Mouse (Mus musculus) layer of hippocampus, adult 2 months (tissue): ENCODE measurements around the gene Grsf1. TPM values are rescaled to one million over a fixed set of nuclear protein-coding genes. Genes with fewer than 3 reads are reported as not detected.

Experiments used
- DNase-seq, 2 experiments: peaks; one replicate each; pipeline ENCODE4 v3.0.0; 2022; ENCODE audit warnings: low spot score in 2 of 2
- H3K27ac ChIP-seq: fragments of 200-600 bp; 2 replicates; pipeline ENCODE4 v1.8.1; 2022
- H3K4me3 ChIP-seq: fragments of 200-600 bp; 2 replicates; pipeline ENCODE4 v1.8.1; 2022; ENCODE audit warnings: mild to moderate bottlenecking
- CTCF ChIP-seq: fragments of 200-600 bp; conservative IDR thresholded peaks from 2 replicates; pipeline ENCODE4 v1.8.1; 2022; ENCODE audit warnings: antibody characterized with exemption, mild to moderate bottlenecking, moderate library complexity
- total RNA-seq, 2 experiments: library from RNA; stranded (reverse); gene quantifications; 2 replicates each; pipeline ENCODE4 v1.2.3; 2021

The Grsf1 gene
- total RNA-seq, 2 experiments from 2014 or later, result 87.2 to 95.2 TPM

- Histone ChIP-seq H3K27ac (no peak overlapping the region), H3K4me3 (no peak overlapping the region)
- no peak for DNase-seq
- TF ChIP-seq CTCF, result no peak
Measured at GRCm38 (mm10) chr5:88684226-88684625, 8.3 kb upstream of the Grsf1 start.

GRCm38 (mm10) chr5:88683706-88684105 is 7.7 kb upstream of the Grsf1 start:
- Histone ChIP-seq H3K27ac (no peak overlapping the region), H3K4me3 (no peak overlapping the region)
- TF ChIP-seq CTCF, result no peak
- DNase-seq, result no peak

GRCm38 (mm10) chr5:88680567-88680966 is 4.6 kb upstream of the Grsf1 start:
- no peak for DNase-seq
- no peak for TF ChIP-seq CTCF
- no peak overlapping the region for H3K27ac ChIP-seq
- H3K4me3 ChIP-seq, result no peak overlapping the region

- DNase-seq, result no peak
- no peak overlapping the region for H3K4me3 ChIP-seq
- TF ChIP-seq CTCF, result no peak
Measured at GRCm38 (mm10) chr5:88679341-88679740, 3.4 kb upstream of the Grsf1 start.

GRCm38 (mm10) chr5:88678929-88679328 is 3.0 kb upstream of the Grsf1 start:
- no peak overlapping the region for H3K27ac ChIP-seq
- no peak overlapping the region for H3K4me3 ChIP-seq
- DNase-seq, result no peak
- no peak for TF ChIP-seq CTCF

More at GRCm38 (mm10) chr5:88679341-88679740, 3.4 kb upstream of the Grsf1 start:
- no peak overlapping the region for H3K27ac ChIP-seq

- DNase-seq, result no peak
- H3K4me3 ChIP-seq, result peak overlapping the region; percentile 81
- peak overlapping the region; percentile 97 for H3K27ac ChIP-seq
- no peak for TF ChIP-seq CTCF
Measured at GRCm38 (mm10) chr5:88674703-88675442, 1.1 kb downstream of the Grsf1 start.

GRCm38 (mm10) chr5:88663875-88664274 is 12.1 kb downstream of the Grsf1 start:
- Histone ChIP-seq H3K27ac (no peak overlapping the region), H3K4me3 (no peak overlapping the region)
- no peak for TF ChIP-seq CTCF
- no peak for DNase-seq

- TF ChIP-seq CTCF, result no peak
- Histone ChIP-seq H3K27ac (no peak overlapping the region), H3K4me3 (no peak overlapping the region)
- DNase-seq, result no peak
Measured at GRCm38 (mm10) chr5:88663151-88663550, 12.8 kb downstream of the Grsf1 start.

- Histone ChIP-seq H3K27ac (no peak overlapping the region), H3K4me3 (no peak overlapping the region)
- no peak for DNase-seq
- TF ChIP-seq CTCF, result no peak
Measured at GRCm38 (mm10) chr5:88657868-88658267, 18.1 kb downstream of the Grsf1 start.

- DNase-seq, result no peak
- no peak for TF ChIP-seq CTCF
- no peak overlapping the region for H3K27ac ChIP-seq
- no peak overlapping the region for H3K4me3 ChIP-seq
Measured at GRCm38 (mm10) chr5:88652589-88652988, 23.4 kb downstream of the Grsf1 start.

GRCm38 (mm10) chr5:88649250-88650173 is 26.5 kb downstream of the Grsf1 start:
- no peak overlapping the region for H3K4me3 ChIP-seq
- TF ChIP-seq CTCF, result no peak
- no peak for DNase-seq
- H3K27ac ChIP-seq, result no peak overlapping the region

- DNase-seq, result no peak
- no peak overlapping the region for H3K27ac ChIP-seq
- H3K4me3 ChIP-seq, result no peak overlapping the region
- TF ChIP-seq CTCF, result no peak
Measured at GRCm38 (mm10) chr5:88645405-88645804, 30.6 kb downstream of the Grsf1 start.

GRCm38 (mm10) chr5:88644901-88645300 is 31.1 kb downstream of the Grsf1 start:
- TF ChIP-seq CTCF, result no peak
- no peak for DNase-seq
- no peak overlapping the region for H3K27ac ChIP-seq
- no peak overlapping the region for H3K4me3 ChIP-seq
